Mouse (Mus musculus): ENCODE data around the gene Rcc2.

GRCm38 (mm10) chr4:140701716-140702561, 1.6 kb downstream of the Rcc2 start:
- TF ChIP-seq EP300 (IDR thresholded peaks at IDR 0.05; ENCODE audit: low read depth) (no peak), CTCF (IDR thresholded peaks at IDR 0.05; ENCODE audit: low read depth) (no peak)
